Mouse (Mus musculus): ENCODE results near the gene Sfxn5.

GRCm38 (mm10) chr6:85370666-85371430, 37.6 kb upstream of the Sfxn5 start:
- no peak for TF ChIP-seq CTCF (IDR thresholded peaks at IDR 0.05; ENCODE audit: borderline replicate concordance, control insufficient read depth, extremely low read depth, insufficient read depth, low read length, poor library complexity)
- no peak for TF ChIP-seq POLR2A (IDR thresholded peaks at IDR 0.05; ENCODE audit: control insufficient read depth, extremely low read depth, insufficient read depth, low read length, poor library complexity)

Measured in thymus, adult 2 months (tissue).